Mouse (Mus musculus) brain, embryonic 14.5 days (tissue): ENCODE results near the gene Hspbp1.

ENCODE experiments used
- CTCF ChIP-seq: fragments of 200-500 bp; IDR thresholded peaks from 2 replicates; pipeline ENCODE4 v1.5.1; 2012; ENCODE audit warnings: inconsistent platforms, mild to moderate bottlenecking, moderate library complexity, borderline replicate concordance; ENCODE audit not compliant: insufficient read depth, insufficient read length; ENCODE audit errors: extremely low read depth
- POLR2A ChIP-seq: fragments of 200-500 bp; IDR thresholded peaks from 2 replicates; pipeline ENCODE4 v1.6.1; 2012; ENCODE audit warnings: mild to moderate bottlenecking, inconsistent platforms, borderline replicate concordance; ENCODE audit not compliant: poor library complexity, insufficient read depth, insufficient read length, severe bottlenecking; ENCODE audit errors: extremely low read depth

DNA sequence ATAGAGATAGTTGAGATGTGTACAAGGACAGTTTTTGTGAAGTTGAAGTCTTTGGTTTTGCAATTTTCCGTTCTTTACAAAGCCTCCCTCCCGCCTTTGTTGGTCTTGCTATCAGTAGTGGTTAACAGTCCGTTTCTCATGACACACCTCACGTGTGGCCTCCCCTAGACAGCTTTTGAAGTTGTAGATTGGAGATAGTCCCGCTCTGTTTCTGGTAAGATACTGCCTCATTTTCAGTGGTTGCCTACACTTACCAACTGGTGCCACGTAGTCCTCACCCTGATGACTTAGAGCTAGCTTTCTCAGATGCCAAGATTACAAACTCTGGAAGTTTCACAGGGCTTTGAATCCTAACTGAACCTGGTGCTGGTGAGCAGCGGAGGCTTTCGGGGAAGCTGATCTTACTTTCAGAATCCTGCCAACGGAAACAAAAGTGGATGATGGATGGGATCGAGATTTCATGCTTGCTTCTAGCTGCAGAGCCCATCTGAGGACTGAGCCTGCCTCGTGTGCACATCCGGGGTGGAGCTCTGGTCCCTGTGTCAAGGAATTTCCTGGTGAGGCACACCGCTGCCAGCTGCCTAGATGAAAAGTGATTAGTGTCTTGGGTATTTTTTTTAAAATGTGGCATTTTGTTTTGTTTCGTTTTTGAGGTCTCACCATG, 71.0 kb downstream of the Hspbp1 start:
- TF ChIP-seq CTCF (no peak), POLR2A (no peak)
